Mouse (Mus musculus): ENCODE results near the gene Gba.
"Not testable (repeated sequence)": the region's sequence is repeated elsewhere in the genome, so short reads cannot be mapped to it uniquely, and the experiment has no call there.

Gba gene

GRCm38 (mm10) chr3:89216407-89216806 is 13.7 kb downstream of the Gba start:
- not testable (repeated sequence) for DNase-seq

GRCm38 (mm10) chr3:89218271-89218670 is 15.5 kb downstream of the Gba start:
- no peak for DNase-seq

- DNase-seq: no peak
Measured at GRCm38 (mm10) chr3:89219546-89219945, 16.8 kb downstream of the Gba start.

GRCm38 (mm10) chr3:89221167-89221566 is 18.4 kb downstream of the Gba start:
- no peak for DNase-seq

GRCm38 (mm10) chr3:89224796-89225195 is 22.1 kb downstream of the Gba start:
- DNase-seq: no peak

GRCm38 (mm10) chr3:89225321-89225815 is 22.6 kb downstream of the Gba start:
- no peak for DNase-seq

GRCm38 (mm10) chr3:89225918-89226317 is 23.2 kb downstream of the Gba start:
- no peak for DNase-seq

- peak; percentile 54 for DNase-seq
Measured at GRCm38 (mm10) chr3:89226361-89226760, 23.6 kb downstream of the Gba start.

- DNase-seq: no peak
Measured at GRCm38 (mm10) chr3:89226900-89227299, 24.2 kb downstream of the Gba start, which contains the start of gene Mtx1. Mtx1 (minus strand) TSS chr3:89227088.

- DNase-seq: peak; percentile 92
Measured at GRCm38 (mm10) chr3:89227307-89228179, 24.8 kb downstream of the Gba start.

- peak; percentile 89 for DNase-seq
Measured at GRCm38 (mm10) chr3:89228180-89228549, 25.4 kb downstream of the Gba start.

- DNase-seq: peak; percentile 45
Measured at GRCm38 (mm10) chr3:89228836-89229235, 26.1 kb downstream of the Gba start, which contains the start of gene Muc1. Muc1 (plus strand) TSS chr3:89229057.

- DNase-seq: no peak
Measured at GRCm38 (mm10) chr3:89229276-89229675, 26.5 kb downstream of the Gba start.

GRCm38 (mm10) chr3:89230561-89230960 is 27.8 kb downstream of the Gba start:
- DNase-seq: no peak

GRCm38 (mm10) chr3:89231345-89231744 is 28.6 kb downstream of the Gba start:
- DNase-seq: no peak

- DNase-seq: no peak
Measured at GRCm38 (mm10) chr3:89231772-89232275, 29.1 kb downstream of the Gba start.

GRCm38 (mm10) chr3:89232614-89233013 is 29.9 kb downstream of the Gba start:
- no peak for DNase-seq

GRCm38 (mm10) chr3:89233562-89234110 is 30.9 kb downstream of the Gba start:
- DNase-seq: no peak

GRCm38 (mm10) chr3:89236516-89236915 is 33.8 kb downstream of the Gba start:
- no peak for DNase-seq

GRCm38 (mm10) chr3:89237682-89238081 is 35.0 kb downstream of the Gba start:
- DNase-seq: no peak

GRCm38 (mm10) chr3:89238494-89238893 is 35.8 kb downstream of the Gba start:
- DNase-seq: no peak

GRCm38 (mm10) chr3:89242331-89242895 is 39.7 kb downstream of the Gba start:
- DNase-seq: peak; percentile 73

- DNase-seq: peak; percentile 72
Measured at GRCm38 (mm10) chr3:89243609-89244008, 40.9 kb downstream of the Gba start.

Measured in kidney, adult 11 months (tissue).